Mouse (Mus musculus) spleen, postnatal 36 days (tissue): ENCODE results near the gene Fat3.

Source experiments
- DNase-seq, 2 experiments: peaks; one replicate each; pipeline ENCODE4 v3.0.0; 2022; ENCODE audit warnings: low spot score in 2 of 2, mixed read lengths in 1 of 2

Gene Fat3

GRCm38 (mm10) chr9:16437805-16438204, 63.3 kb downstream of the Fat3 start:
- DNase-seq = no peak

DNA sequence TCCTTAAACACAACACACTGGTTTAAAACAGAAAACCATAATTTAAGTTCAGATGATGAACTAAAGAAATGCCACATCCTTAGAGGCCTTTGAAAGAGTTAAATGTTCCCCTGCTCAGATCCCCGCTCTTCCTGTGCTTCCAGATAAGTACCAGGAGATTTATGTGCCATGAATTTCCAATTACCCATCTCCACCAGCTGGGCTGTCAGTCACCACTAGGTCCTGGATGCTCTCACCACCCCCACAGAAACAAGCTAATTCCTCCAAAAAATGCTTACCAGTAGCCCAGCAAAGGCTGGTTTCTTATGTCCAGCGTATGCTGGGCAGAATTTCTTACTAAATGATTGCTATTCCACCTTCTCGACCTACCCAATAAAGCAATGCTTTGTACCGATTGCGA, 72.5 kb downstream of the Fat3 start:
- no peak for DNase-seq

GRCm38 (mm10) chr9:16422707-16423106, 78.4 kb downstream of the Fat3 start:
- DNase-seq = no peak

GRCm38 (mm10) chr9:16402815-16403214, 98.3 kb downstream of the Fat3 start:
- no peak for DNase-seq

GRCm38 (mm10) chr9:16398734-16399686, 102.1 kb downstream of the Fat3 start:
- no peak for DNase-seq

DNA sequence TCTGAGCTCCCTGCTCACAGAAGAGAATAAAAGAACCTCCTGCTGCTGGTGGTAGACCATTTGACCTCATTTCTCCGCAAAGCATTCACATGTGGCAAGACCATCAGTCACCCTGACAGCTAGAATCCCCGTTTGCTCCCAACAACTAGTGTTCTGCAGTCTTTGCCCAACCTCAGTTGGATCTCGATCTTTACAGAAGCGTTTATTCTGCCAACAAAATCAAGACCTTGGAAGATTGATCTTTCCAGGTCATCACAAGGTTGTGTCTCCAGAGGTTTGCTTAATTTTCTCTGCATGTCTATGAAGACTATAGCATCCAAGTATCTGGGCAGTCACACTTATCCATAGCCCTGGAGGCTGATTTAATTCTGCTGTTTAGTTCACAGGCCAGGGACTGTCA, 111.9 kb downstream of the Fat3 start:
- no peak for DNase-seq

DNA sequence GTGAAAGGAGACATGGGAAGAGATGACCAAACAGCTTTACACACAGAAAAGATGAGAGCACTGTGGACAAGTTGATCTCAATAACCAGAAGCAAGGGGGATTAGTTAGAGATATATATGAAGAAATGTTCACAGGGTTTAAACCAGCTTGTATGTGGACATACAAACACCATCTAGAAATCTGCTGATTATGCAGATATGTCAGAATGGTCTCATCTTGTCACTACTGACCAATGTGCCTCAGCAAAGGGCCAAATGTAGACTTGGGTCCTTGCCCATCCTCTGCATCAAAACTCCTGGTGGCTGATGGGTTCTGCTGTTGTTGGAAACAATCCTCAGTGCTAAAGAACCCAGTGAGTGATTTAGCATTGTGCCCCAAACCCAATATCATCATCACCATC, 113.6 kb downstream of the Fat3 start:
- DNase-seq = no peak

GRCm38 (mm10) chr9:16363713-16364112, 137.4 kb downstream of the Fat3 start:
- peak in 1 of 2 experiments; percentile 1 for DNase-seq

DNA sequence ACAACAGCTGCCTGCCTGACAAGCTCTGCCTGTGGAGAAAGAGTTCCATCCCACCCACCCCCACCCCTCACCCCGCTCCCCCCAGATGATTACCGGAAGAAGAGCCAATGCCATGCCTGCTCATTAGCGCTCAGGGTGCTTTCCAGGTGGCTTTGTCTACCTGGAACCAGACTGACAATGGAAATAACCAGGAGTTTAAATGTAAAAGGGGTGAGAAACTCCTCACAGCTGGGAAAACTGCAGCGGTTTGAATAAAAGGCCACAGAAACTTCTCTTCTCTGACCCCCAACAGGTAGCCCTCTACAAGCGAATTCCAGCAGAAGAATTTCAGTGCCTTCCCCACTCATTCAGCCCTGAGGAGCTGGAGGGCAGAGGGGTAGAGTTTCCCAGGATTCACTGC, 139.3 kb downstream of the Fat3 start:
- no peak for DNase-seq

DNA sequence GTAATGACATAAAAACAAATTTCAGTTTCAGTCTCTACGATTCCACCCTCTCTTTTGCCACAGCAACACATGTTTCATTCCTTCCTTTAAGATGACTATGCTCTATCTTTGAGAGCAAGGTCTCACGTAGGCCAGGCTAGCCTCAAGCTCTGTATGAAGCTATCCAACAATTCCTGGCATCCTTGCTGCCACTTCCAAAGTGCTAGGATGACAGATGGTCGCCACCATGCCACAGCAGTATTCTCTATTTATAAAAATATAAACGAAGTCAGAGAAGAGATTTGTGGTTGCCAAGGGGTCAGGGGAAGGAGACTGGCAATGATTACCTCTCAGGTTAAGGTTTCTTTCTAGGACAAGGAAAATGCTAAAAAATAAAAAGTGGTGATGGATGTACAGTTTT, 144.4 kb downstream of the Fat3 start:
- DNase-seq = no peak

DNA sequence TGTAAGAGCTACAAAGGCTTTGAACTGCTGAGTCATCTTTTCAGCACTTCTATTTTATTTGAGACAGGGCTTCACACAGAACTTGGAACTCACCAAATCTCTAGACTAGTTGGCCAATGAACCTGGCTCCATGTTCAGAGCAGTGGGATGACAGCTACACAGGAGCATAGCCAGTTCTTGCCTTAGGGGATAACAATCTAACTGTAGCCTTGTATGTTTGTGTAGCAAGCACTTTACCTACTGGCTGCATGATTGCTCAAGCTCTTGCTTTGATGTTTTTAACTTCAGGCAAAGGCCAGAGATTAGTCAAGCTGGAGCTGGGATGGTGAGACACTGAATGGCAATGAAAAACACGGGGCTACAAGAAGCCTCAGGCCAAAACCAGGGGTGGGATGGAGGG, 146.2 kb downstream of the Fat3 start:
- no peak for DNase-seq

DNA sequence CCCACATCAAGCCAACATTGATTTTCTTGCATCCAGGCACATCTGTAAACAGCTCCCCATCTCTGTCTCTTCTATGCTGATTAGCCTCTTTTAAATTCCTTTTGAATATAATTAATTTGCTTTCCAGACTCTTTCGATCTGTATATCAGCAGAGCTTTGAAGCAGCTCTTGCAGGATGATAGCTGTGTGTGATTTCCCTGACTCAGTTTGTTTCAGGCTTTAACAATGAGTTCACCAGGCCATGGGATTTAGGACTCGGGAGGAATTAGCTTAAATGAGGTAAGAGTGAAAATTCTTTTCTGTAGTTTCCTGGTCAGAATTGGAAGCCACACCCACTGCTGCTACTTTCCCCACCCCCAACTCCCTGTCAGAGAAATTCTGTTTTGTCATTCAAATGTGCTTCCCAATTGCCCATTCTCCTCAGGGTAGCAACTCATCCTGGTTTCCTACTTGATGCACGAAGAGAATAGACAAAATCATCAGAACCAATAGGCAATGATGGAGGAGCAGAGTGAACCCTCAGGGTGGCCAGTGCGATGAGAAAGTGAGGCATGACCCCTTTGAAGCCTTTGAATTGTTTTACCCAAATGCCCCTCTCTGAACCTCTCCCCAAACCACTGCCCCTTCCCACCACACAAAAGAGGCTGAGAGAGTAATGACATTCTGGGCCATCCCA, 147.9 kb downstream of the Fat3 start:
- DNase-seq = no peak

- DNase-seq = no peak
Observed at GRCm38 (mm10) chr9:16352486-16353048, 148.5 kb downstream of the Fat3 start.

DNA sequence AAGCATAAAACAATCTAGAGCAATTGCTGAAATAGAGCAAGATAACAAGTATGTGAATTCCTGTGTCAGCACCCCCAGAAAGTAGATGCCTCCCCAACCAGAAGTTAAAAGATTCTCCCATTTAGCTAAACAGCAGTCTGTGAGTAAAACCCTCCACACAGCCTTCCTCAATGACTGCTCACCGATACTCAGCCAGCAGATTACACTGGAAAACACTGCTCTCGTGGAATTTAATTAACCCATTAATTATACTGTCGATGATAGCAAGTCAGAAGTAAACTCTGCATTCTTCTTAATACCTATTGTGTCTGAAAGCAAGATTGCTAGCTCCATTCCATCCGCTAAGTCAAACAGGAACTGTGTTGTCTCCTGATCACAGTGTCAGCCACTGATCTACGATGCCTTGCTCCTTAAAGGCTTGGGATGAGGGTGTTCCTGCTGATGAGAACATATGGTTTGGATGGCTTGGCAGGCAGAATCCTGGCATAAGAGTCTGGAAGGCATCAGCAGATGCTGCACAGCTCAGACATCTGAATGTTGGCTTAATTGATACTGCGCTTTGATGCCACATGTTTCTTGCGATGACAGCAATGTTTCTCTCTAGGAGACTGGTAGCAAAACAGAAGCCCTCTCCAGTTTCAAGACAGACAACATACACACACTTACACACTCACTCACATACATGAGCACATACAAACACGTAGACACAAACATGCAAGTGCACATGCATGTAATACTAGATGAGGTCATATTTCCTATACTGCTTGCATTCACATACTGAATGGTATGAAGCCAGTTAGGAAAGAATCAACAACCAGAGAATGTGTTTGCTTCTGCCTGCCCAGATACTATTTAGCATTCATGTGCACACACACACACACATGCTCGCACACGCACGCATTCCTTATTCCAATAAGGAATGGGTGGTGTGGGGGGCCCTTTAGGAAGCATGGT, 155.9 kb downstream of the Fat3 start:
- DNase-seq = no peak

DNA sequence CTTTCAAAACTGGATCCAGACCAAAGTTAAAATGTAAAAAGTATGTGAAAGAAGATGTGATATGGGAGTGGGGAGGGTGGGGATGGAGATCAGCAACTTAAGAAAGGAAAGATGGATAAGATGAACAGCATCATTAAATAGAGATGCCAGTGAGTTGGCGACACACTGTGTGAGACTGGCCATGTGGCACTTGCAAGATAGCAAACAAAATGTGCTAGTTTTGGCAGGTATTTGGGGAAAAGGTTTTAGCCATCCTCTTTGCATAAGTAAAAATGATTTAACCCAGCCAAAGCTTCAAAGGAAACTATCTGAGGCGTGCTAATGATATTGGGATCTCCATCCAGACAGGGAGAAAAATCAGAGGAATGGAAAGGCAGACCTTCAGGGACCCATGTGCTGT, 157.9 kb downstream of the Fat3 start:
- no peak for DNase-seq

DNA sequence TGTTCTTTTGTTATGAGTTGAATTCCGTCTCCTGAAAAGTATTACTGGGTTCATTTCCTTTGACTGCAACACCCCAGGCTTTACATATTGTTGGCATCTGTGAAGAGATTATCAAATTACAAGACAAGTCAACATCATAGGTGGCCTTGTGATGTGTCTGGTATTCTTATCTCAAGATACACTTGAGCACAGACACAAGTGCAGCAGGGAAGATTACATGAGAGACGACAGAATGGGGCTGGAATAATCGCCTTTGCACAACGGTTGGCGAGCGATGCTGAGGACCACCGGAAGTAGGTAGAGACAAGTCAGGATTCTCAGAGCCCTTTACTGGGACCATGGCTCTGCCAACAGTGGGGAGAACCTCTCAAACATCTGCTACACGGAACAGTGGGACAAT, 158.5 kb downstream of the Fat3 start:
- DNase-seq = no peak

- DNase-seq = no peak
Observed at GRCm38 (mm10) chr9:16330290-16330984, 170.6 kb downstream of the Fat3 start.

GRCm38 (mm10) chr9:16318957-16319356, 182.1 kb downstream of the Fat3 start:
- DNase-seq = no peak

GRCm38 (mm10) chr9:16312599-16313197, 188.4 kb downstream of the Fat3 start:
- DNase-seq = no peak
